Mouse (Mus musculus): ENCODE results near the gene Gys2. TPM values are rescaled to one million over a fixed set of nuclear protein-coding genes. Genes with fewer than 3 reads are reported as not detected.

Gys2 gene
- polyA plus RNA-seq, 1 experiment from 2014 or later, result not detected

- DNase-seq (ENCODE audit: extremely low spot score, low spot score), result no peak
- no peak overlapping the region for H3K27ac ChIP-seq
- WGBS, result 87% methylated on average over 12 of the region's 12 CpGs
- H3K9me3 ChIP-seq, result no peaks in the 10 kb centered on the region
- no peaks in the 10 kb centered on the region for H3K4me1 ChIP-seq
- no peaks in the 10 kb centered on the region for H3K36me3 ChIP-seq (replicated peaks)
- H3K4me3 ChIP-seq, result no peak overlapping the region
- no peaks in the 10 kb centered on the region for H3K27me3 ChIP-seq (ENCODE audit: poor library complexity, severe bottlenecking)
These were observed 21.5 kb downstream of the Gys2 start for GRCm38 (mm10) chr6:142451381-142451780.

- no peaks in the 10 kb centered on the region for H3K27me3 ChIP-seq (ENCODE audit: poor library complexity, severe bottlenecking)
- 0 out of 2 replicates have a peak, but pooled peaks cover 4% of the 10 kb centered on the region for H3K4me1 ChIP-seq
- H3K36me3 ChIP-seq (replicated peaks), result no peaks in the 10 kb centered on the region
- no peak for DNase-seq (ENCODE audit: extremely low spot score, low spot score)
- H3K4me3 ChIP-seq, result no peak overlapping the region
- H3K9me3 ChIP-seq, result no peaks in the 10 kb centered on the region
- H3K27ac ChIP-seq, result no peak overlapping the region
These were observed 43.8 kb downstream of the Gys2 start for GRCm38 (mm10) chr6:142429072-142429471.

- H3K27ac ChIP-seq, result no peak overlapping the region
- H3K27me3 ChIP-seq (ENCODE audit: poor library complexity, severe bottlenecking), result no peaks in the 10 kb centered on the region
- H3K4me3 ChIP-seq, result no peak overlapping the region
- DNase-seq (ENCODE audit: extremely low spot score, low spot score), result no peak
- H3K4me1 ChIP-seq, result 0 out of 2 replicates have a peak, but pooled peaks cover 4% of the 10 kb centered on the region
- H3K9me3 ChIP-seq, result no peaks in the 10 kb centered on the region
- H3K36me3 ChIP-seq (replicated peaks), result no peaks in the 10 kb centered on the region
- 84% methylated on average over 7 of the region's 7 CpGs for WGBS
These were observed 47.9 kb downstream of the Gys2 start for GRCm38 (mm10) chr6:142424976-142425375.

GRCm38 (mm10) chr6:142414597-142414996 lies 58.3 kb downstream of the Gys2 start:
- peak overlapping the region; percentile 54 for H3K4me3 ChIP-seq
- peaks cover 49% of the 10 kb centered on the region for H3K27me3 ChIP-seq (ENCODE audit: poor library complexity, severe bottlenecking)
- H3K9me3 ChIP-seq, result no peaks in the 10 kb centered on the region
- H3K36me3 ChIP-seq (replicated peaks), result no peaks in the 10 kb centered on the region
- peak overlapping the region; percentile 48; the same call in 1 of the 2 replicates for H3K27ac ChIP-seq
- 0% methylated on average over 24 of the region's 24 CpGs for WGBS
- H3K4me1 ChIP-seq, result peaks cover 27% of the 10 kb centered on the region
- peak; percentile 35 for DNase-seq (ENCODE audit: extremely low spot score, low spot score)

GRCm38 (mm10) chr6:142413845-142414244 lies 59.1 kb downstream of the Gys2 start:
- Histone ChIP-seq H3K36me3 (replicated peaks) (no peaks in the 10 kb centered on the region; the same call in 1 of the 2 replicates), H3K4me1 (peaks cover 27% of the 10 kb centered on the region), H3K9me3 (no peaks in the 10 kb centered on the region), H3K4me3 (peak overlapping the region; percentile 54; the same call in 1 of the 2 replicates), H3K27ac (no peak overlapping the region), H3K27me3 (ENCODE audit: poor library complexity, severe bottlenecking) (peaks cover 49% of the 10 kb centered on the region)
- WGBS, result 10% methylated on average over 12 of the region's 12 CpGs
- DNase-seq (ENCODE audit: extremely low spot score, low spot score), result no peak

- DNase-seq (ENCODE audit: extremely low spot score, low spot score), result no peak
- Histone ChIP-seq H3K4me3 (peak within 1 kb of the TSS; percentile 54; the same call in 1 of the 2 replicates), H3K27me3 (ENCODE audit: poor library complexity, severe bottlenecking) (peaks cover 49% of the 10 kb centered on the region), H3K9me3 (no peaks in the 10 kb centered on the region), H3K36me3 (replicated peaks) (no peaks in the 10 kb centered on the region; the same call in 1 of the 2 replicates), H3K27ac (no peak within 1 kb of the TSS), H3K4me1 (peaks cover 27% of the 10 kb centered on the region)
- 75% methylated on average over 11 of the region's 11 CpGs for WGBS
These were observed 59.9 kb downstream of the Gys2 start, which contains the start of gene Spx for GRCm38 (mm10) chr6:142412906-142413491. TSS of gene Spx (plus strand) at chr6:142413441.

- 11% methylated on average over 1 of the region's 1 CpGs for WGBS
- Histone ChIP-seq H3K4me1 (peaks cover 27% of the 10 kb centered on the region), H3K27ac (no peak overlapping the region), H3K36me3 (replicated peaks) (no peaks in the 10 kb centered on the region; the same call in 1 of the 2 replicates), H3K9me3 (no peaks in the 10 kb centered on the region), H3K27me3 (ENCODE audit: poor library complexity, severe bottlenecking) (peaks cover 48% of the 10 kb centered on the region), H3K4me3 (no peak overlapping the region)
- DNase-seq (ENCODE audit: extremely low spot score, low spot score), result no peak
These were observed 61.8 kb downstream of the Gys2 start for GRCm38 (mm10) chr6:142411140-142411539.

- no peak for DNase-seq (ENCODE audit: extremely low spot score, low spot score)
- no peaks in the 10 kb centered on the region for H3K4me1 ChIP-seq
- WGBS, result 92% methylated on average over 6 of the region's 6 CpGs
- H3K9me3 ChIP-seq, result no peaks in the 10 kb centered on the region
- H3K27me3 ChIP-seq (ENCODE audit: poor library complexity, severe bottlenecking), result no peaks in the 10 kb centered on the region
- peaks cover 60% of the 10 kb centered on the region for H3K36me3 ChIP-seq (replicated peaks)
- H3K4me3 ChIP-seq, result no peak overlapping the region
- H3K27ac ChIP-seq, result no peak overlapping the region
These were observed 77.2 kb downstream of the Gys2 start for GRCm38 (mm10) chr6:142395756-142396155.

- 93% methylated on average over 5 of the region's 5 CpGs for WGBS
- no peak overlapping the region for H3K4me3 ChIP-seq
These were observed 78.2 kb downstream of the Gys2 start for GRCm38 (mm10) chr6:142394669-142395068.

GRCm38 (mm10) chr6:142392312-142392711 lies 80.6 kb downstream of the Gys2 start:
- DNase-seq (ENCODE audit: extremely low spot score, low spot score), result no peak
- H3K36me3 ChIP-seq (replicated peaks), result peaks cover 50% of the 10 kb centered on the region
- H3K4me3 ChIP-seq, result no peak overlapping the region
- H3K4me1 ChIP-seq, result peaks cover 18% of the 10 kb centered on the region
- H3K27ac ChIP-seq, result no peak overlapping the region
- no peaks in the 10 kb centered on the region for H3K27me3 ChIP-seq (ENCODE audit: poor library complexity, severe bottlenecking)
- H3K9me3 ChIP-seq, result no peaks in the 10 kb centered on the region
- 93% methylated on average over 5 of the region's 5 CpGs for WGBS

More at GRCm38 (mm10) chr6:142394669-142395068, 78.2 kb downstream of the Gys2 start:
- no peak for DNase-seq (ENCODE audit: extremely low spot score, low spot score)
- Histone ChIP-seq H3K4me1 (no peaks in the 10 kb centered on the region), H3K27ac (no peak overlapping the region), H3K9me3 (no peaks in the 10 kb centered on the region), H3K27me3 (ENCODE audit: poor library complexity, severe bottlenecking) (no peaks in the 10 kb centered on the region), H3K36me3 (replicated peaks) (peaks cover 55% of the 10 kb centered on the region)

- Histone ChIP-seq H3K27me3 (ENCODE audit: poor library complexity, severe bottlenecking) (no peaks in the 10 kb centered on the region), H3K9me3 (no peaks in the 10 kb centered on the region), H3K4me3 (no peak overlapping the region), H3K27ac (no peak overlapping the region), H3K4me1 (peaks cover 24% of the 10 kb centered on the region), H3K36me3 (replicated peaks) (peaks cover 24% of the 10 kb centered on the region)
- DNase-seq (ENCODE audit: extremely low spot score, low spot score), result no peak
- 89% methylated on average over 2 of the region's 2 CpGs for WGBS
These were observed 83.8 kb downstream of the Gys2 start for GRCm38 (mm10) chr6:142389101-142389500.

GRCm38 (mm10) chr6:142387755-142388271 lies 85.1 kb downstream of the Gys2 start:
- Histone ChIP-seq H3K4me3 (peak overlapping the region; percentile 99), H3K4me1 (peaks cover 24% of the 10 kb centered on the region), H3K36me3 (replicated peaks) (peaks cover 11% of the 10 kb centered on the region), H3K27me3 (ENCODE audit: poor library complexity, severe bottlenecking) (no peaks in the 10 kb centered on the region), H3K9me3 (no peaks in the 10 kb centered on the region), H3K27ac (peak overlapping the region; percentile 91)
- DNase-seq (ENCODE audit: extremely low spot score, low spot score), result no peak
- whole genome bisulfite sequencing, result 24% methylated on average over 8 of the region's 8 CpGs

- Histone ChIP-seq H3K4me1 (peaks cover 24% of the 10 kb centered on the region), H3K27me3 (ENCODE audit: poor library complexity, severe bottlenecking) (no peaks in the 10 kb centered on the region), H3K36me3 (replicated peaks) (peaks cover 4% of the 10 kb centered on the region; the same call in 1 of the 2 replicates), H3K9me3 (no peaks in the 10 kb centered on the region), H3K27ac (peak within 1 kb of the TSS; percentile 91), H3K4me3 (peak within 1 kb of the TSS; percentile 99)
- WGBS, result under 1% methylated on average over 85 of the region's 87 CpGs
- peak; percentile 97 for DNase-seq (ENCODE audit: extremely low spot score, low spot score)
These were observed 85.7 kb downstream of the Gys2 start, which contains the start of the genes Recql and Golt1b for GRCm38 (mm10) chr6:142387011-142387754. TSS of gene Recql (minus strand) at chr6:142387087. TSS of gene Golt1b (plus strand) at chr6:142387221.

Measured in forebrain, embryonic 10.5 days (tissue).